Mouse (Mus musculus): ENCODE results near the gene Apom. TPM values are rescaled to one million over a fixed set of nuclear protein-coding genes. Genes with fewer than 3 reads are reported as not detected.

Apom gene
- polyA plus RNA-seq, 1 experiment from 2014 or later: 8.3 TPM

GRCm38 (mm10) chr17:35079778-35080177, 52.1 kb downstream of the Apom start:
- Histone ChIP-seq H3K4me1 (replicated peaks) (peaks cover 36% of the 10 kb centered on the region), H3K27ac (ENCODE audit: poor library complexity, severe bottlenecking) (0 out of 2 replicates have a peak overlapping the region, but pooled peaks have one; percentile 14), H3K27me3 (replicated peaks) (0 out of 2 replicates have a peak, but pooled peaks cover 9% of the 10 kb centered on the region), H3K9me3 (replicated peaks) (no peaks in the 10 kb centered on the region), H3K4me2 (peak overlapping the region; percentile 50), H3K9ac (peak overlapping the region; percentile 42; the same call in 1 of the 2 replicates), H3K36me3 (no peaks in the 10 kb centered on the region), H3K4me3 (0 out of 2 replicates have a peak overlapping the region, but pooled peaks have one; percentile 3)
- peak; percentile 38; the same call in 1 of the 2 replicates for ATAC-seq (ENCODE audit: insufficient number of reproducible peaks, low FRiP score)
- 6% methylated on average over 9 of the region's 9 CpGs for WGBS

Other genes starting within 250 kb of the Apom start
- 0.24 and 0.35 TPM in 2 replicates for gene C2, start 233.8 kb downstream of the Apom start, polyA plus RNA-seq (2016; fragmentation: Nextera tagmentation; extraction: Ambion mirVana)
- 49.1 and 51.6 TPM in 2 replicates for gene Ehmt2, start 233.6 kb downstream of the Apom start, polyA plus RNA-seq (2016; fragmentation: Nextera tagmentation; extraction: Ambion mirVana)
- 0.08 TPM in 1 of 2 replicates, not detected in the other for gene Slc44a4, start 217.6 kb downstream of the Apom start, polyA plus RNA-seq (2016; fragmentation: Nextera tagmentation; extraction: Ambion mirVana)
- 20.8 and 21.5 TPM in 2 replicates for gene Neu1, start 200.8 kb downstream of the Apom start, polyA plus RNA-seq (2016; fragmentation: Nextera tagmentation; extraction: Ambion mirVana)
- gene Hspa1b, start 172.8 kb downstream of the Apom start, polyA plus RNA-seq (2016; fragmentation: Nextera tagmentation; extraction: Ambion mirVana): 0.12 and 0.13 TPM in 2 replicates
- not detected in 2 replicates for gene Gm20481, start 162.1 kb downstream of the Apom start, polyA plus RNA-seq (2016; fragmentation: Nextera tagmentation; extraction: Ambion mirVana)
- 6.2 and 6.4 TPM in 2 replicates for gene Hspa1a, start 159.9 kb downstream of the Apom start, polyA plus RNA-seq (2016; fragmentation: Nextera tagmentation; extraction: Ambion mirVana)
- gene Hspa1l, start 159.3 kb downstream of the Apom start, polyA plus RNA-seq (2016; fragmentation: Nextera tagmentation; extraction: Ambion mirVana): 2.9 and 3.1 TPM in 2 replicates
- 143 and 145 TPM in 2 replicates for gene Lsm2, start 150.2 kb downstream of the Apom start, polyA plus RNA-seq (2016; fragmentation: Nextera tagmentation; extraction: Ambion mirVana)
- 82.6 TPM in 2 replicates for gene Vars, start 131.1 kb downstream of the Apom start, polyA plus RNA-seq (2016; fragmentation: Nextera tagmentation; extraction: Ambion mirVana)
- 0.32 and 0.37 TPM in 2 replicates for gene Vwa7, start 115.5 kb downstream of the Apom start, polyA plus RNA-seq (2016; fragmentation: Nextera tagmentation; extraction: Ambion mirVana)
- gene Sapcd1, start 104.0 kb downstream of the Apom start, polyA plus RNA-seq (2016; fragmentation: Nextera tagmentation; extraction: Ambion mirVana): 2.4 and 2.6 TPM in 2 replicates
- 3.5 and 4.9 TPM in 2 replicates for gene Msh5, start 85.3 kb downstream of the Apom start, polyA plus RNA-seq (2016; fragmentation: Nextera tagmentation; extraction: Ambion mirVana)
- gene Clic1, start 82.1 kb downstream of the Apom start, polyA plus RNA-seq (2016; fragmentation: Nextera tagmentation; extraction: Ambion mirVana): 349 and 354 TPM in 2 replicates
- gene Ddah2, start 73.0 kb downstream of the Apom start, polyA plus RNA-seq (2016; fragmentation: Nextera tagmentation; extraction: Ambion mirVana): 192 and 205 TPM in 2 replicates
- gene Ly6g6c, start 66.7 kb downstream of the Apom start, polyA plus RNA-seq (2016; fragmentation: Nextera tagmentation; extraction: Ambion mirVana): 0.27 TPM in 1 of 2 replicates, not detected in the other
- gene Mpig6b, start 65.9 kb downstream of the Apom start, polyA plus RNA-seq (2016; fragmentation: Nextera tagmentation; extraction: Ambion mirVana): 1.2 and 2.0 TPM in 2 replicates
- gene Ly6g6e, start 55.1 kb downstream of the Apom start, polyA plus RNA-seq (2016; fragmentation: Nextera tagmentation; extraction: Ambion mirVana): 0.24 and 0.40 TPM in 2 replicates
- gene Ly6g6d, start 54.0 kb downstream of the Apom start, polyA plus RNA-seq (2016; fragmentation: Nextera tagmentation; extraction: Ambion mirVana): 1.8 and 2.2 TPM in 2 replicates
- 1.1 and 1.5 TPM in 2 replicates for gene Ly6g6f, start 46.4 kb downstream of the Apom start, polyA plus RNA-seq (2016; fragmentation: Nextera tagmentation; extraction: Ambion mirVana)
- 58.9 and 65.1 TPM in 2 replicates for gene Abhd16a, start 42.8 kb downstream of the Apom start, polyA plus RNA-seq (2016; fragmentation: Nextera tagmentation; extraction: Ambion mirVana)
- gene Ly6g5c, start 23.8 kb downstream of the Apom start, polyA plus RNA-seq (2016; fragmentation: Nextera tagmentation; extraction: Ambion mirVana): not detected in 2 replicates
- gene Ly6g5b, start 16.6 kb downstream of the Apom start, polyA plus RNA-seq (2016; fragmentation: Nextera tagmentation; extraction: Ambion mirVana): 0.32 and 0.38 TPM in 2 replicates
- gene Gpank1, start 10.6 kb downstream of the Apom start, polyA plus RNA-seq (2016; fragmentation: Nextera tagmentation; extraction: Ambion mirVana): 11.1 and 15.1 TPM in 2 replicates
- gene Csnk2b, start 10.0 kb downstream of the Apom start, polyA plus RNA-seq (2016; fragmentation: Nextera tagmentation; extraction: Ambion mirVana): 190 and 207 TPM in 2 replicates
- 8.6 and 8.7 TPM in 2 replicates for gene D17H6S53E, start 5.7 kb downstream of the Apom start, polyA plus RNA-seq (2016; fragmentation: Nextera tagmentation; extraction: Ambion mirVana)
- 56.1 and 61.6 TPM in 2 replicates for gene Bag6, start 3.1 kb upstream of the Apom start, polyA plus RNA-seq (2016; fragmentation: Nextera tagmentation; extraction: Ambion mirVana)
- 132 and 148 TPM in 2 replicates for gene Prrc2a, start 32.8 kb upstream of the Apom start, polyA plus RNA-seq (2016; fragmentation: Nextera tagmentation; extraction: Ambion mirVana)
- gene Aif1, start 44.0 kb upstream of the Apom start, polyA plus RNA-seq (2016; fragmentation: Nextera tagmentation; extraction: Ambion mirVana): 4.3 and 4.4 TPM in 2 replicates
- 3.3 and 5.2 TPM in 2 replicates for gene Lst1, start 56.4 kb upstream of the Apom start, polyA plus RNA-seq (2016; fragmentation: Nextera tagmentation; extraction: Ambion mirVana)
- gene Ltb, start 62.4 kb upstream of the Apom start, polyA plus RNA-seq (2016; fragmentation: Nextera tagmentation; extraction: Ambion mirVana): 0.14 and 0.31 TPM in 2 replicates
- gene Tnf, start 70.0 kb upstream of the Apom start, polyA plus RNA-seq (2016; fragmentation: Nextera tagmentation; extraction: Ambion mirVana): 0.12 TPM in 1 of 2 replicates, not detected in the other
- not detected in 2 replicates for gene Lta, start 73.3 kb upstream of the Apom start, polyA plus RNA-seq (2016; fragmentation: Nextera tagmentation; extraction: Ambion mirVana)
- gene Gm16181, start 88.8 kb upstream of the Apom start, polyA plus RNA-seq (2016; fragmentation: Nextera tagmentation; extraction: Ambion mirVana): 0.55 TPM in 1 of 2 replicates, not detected in the other
- gene Atp6v1g2, start 101.6 kb upstream of the Apom start, polyA plus RNA-seq (2016; fragmentation: Nextera tagmentation; extraction: Ambion mirVana): 10.0 and 12.5 TPM in 2 replicates
- gene Nfkbil1, start 103.7 kb upstream of the Apom start, polyA plus RNA-seq (2016; fragmentation: Nextera tagmentation; extraction: Ambion mirVana): 9.0 and 9.8 TPM in 2 replicates
- 282 and 285 TPM in 2 replicates for gene Ddx39b, start 109.7 kb upstream of the Apom start, polyA plus RNA-seq (2016; fragmentation: Nextera tagmentation; extraction: Ambion mirVana)
- 30.2 and 32.8 TPM in 2 replicates for gene H2-D1, start 130.7 kb upstream of the Apom start, polyA plus RNA-seq (2016; fragmentation: Nextera tagmentation; extraction: Ambion mirVana)
- gene H2-Q1, start 188.4 kb upstream of the Apom start, polyA plus RNA-seq (2016; fragmentation: Nextera tagmentation; extraction: Ambion mirVana): 0.08 and 0.14 TPM in 2 replicates
- 4.1 and 5.0 TPM in 2 replicates for gene H2-Q2, start 210.2 kb upstream of the Apom start, polyA plus RNA-seq (2016; fragmentation: Nextera tagmentation; extraction: Ambion mirVana)
- 1.9 and 2.5 TPM in 2 replicates for gene H2-Q4, start 247.6 kb upstream of the Apom start, polyA plus RNA-seq (2016; fragmentation: Nextera tagmentation; extraction: Ambion mirVana)

All from heart, embryonic 12.5 days (tissue).